Mouse (Mus musculus) lung, embryonic 14.5 days (tissue): ENCODE results near the gene Tril. TPM values are rescaled to one million over a fixed set of nuclear protein-coding genes. Genes with fewer than 3 reads are reported as not detected.

Experiments used
- ATAC-seq: fragments of 200-750 bp; cut with Nextera tagmentation; 2 replicates; pipeline ENCODE4 v1.8.0; 2017; ENCODE audit warnings: mild to moderate bottlenecking, moderate TSS enrichment, moderate library complexity; ENCODE audit not compliant: insufficient read depth
- DNase-seq: peaks from one replicate; pipeline ENCODE4 v3.0.0-alpha.2; 2015
- H3K27ac ChIP-seq: fragments of 300-500 bp; sonication (generic); 2 replicates; pipeline ENCODE4 v1.5.1; 2014; ENCODE audit warnings: low read depth, mild to moderate bottlenecking, moderate library complexity
- H3K27me3 ChIP-seq: fragments of 300-500 bp; sonication (generic); 2 replicates; pipeline ENCODE4 v1.6.1; 2014; ENCODE audit warnings: low read length, control low read depth; ENCODE audit not compliant: insufficient read depth
- H3K36me3 ChIP-seq: fragments of 300-500 bp; sonication (generic); 2 replicates; pipeline ENCODE4 v1.6.1; 2014; ENCODE audit warnings: control low read depth; ENCODE audit not compliant: insufficient read depth
- H3K4me1 ChIP-seq: fragments of 300-500 bp; sonication (generic); 2 replicates; pipeline ENCODE4 v1.6.1; 2014; ENCODE audit warnings: antibody characterized with exemption, control low read depth; ENCODE audit not compliant: insufficient read depth
- H3K4me2 ChIP-seq: fragments of 300-500 bp; sonication (generic); 2 replicates; pipeline ENCODE4 v1.6.1; 2014; ENCODE audit warnings: mild to moderate bottlenecking
- H3K4me3 ChIP-seq: fragments of 300-500 bp; sonication (generic); 2 replicates; pipeline ENCODE4 v1.5.1; 2014; ENCODE audit warnings: low read depth, low read length
- H3K9ac ChIP-seq: fragments of 300-500 bp; sonication (generic); 2 replicates; pipeline ENCODE4 v1.6.1; 2014
- H3K9me3 ChIP-seq: fragments of 300-500 bp; sonication (generic); 2 replicates; pipeline ENCODE4 v1.6.1; 2016; ENCODE audit warnings: low read depth, low read length, control low read depth
- CTCF ChIP-seq: IDR thresholded peaks from 2 replicates; pipeline ENCODE4 v1.5.1; 2016; ENCODE audit warnings: antibody characterized with exemption, low read depth
- WGBS: fragments of 180-500 bp; shearing (Covaris S2); extraction: QIAGEN DNeasy Blood & Tissue Kit; methylation state at CpG from one replicate; pipeline ENCODE4 v1.1.7; 2014; 5-methylcytosine and 5-hydroxymethylcytosine counted together
- polyA plus RNA-seq: library from polyadenylated mRNA; unstranded; fragments of >200 nt; fragmentation: Nextera tagmentation; extraction: Ambion mirVana; gene quantifications from 2 replicates; pipeline ENCODE4 v1.2.1, GENCODE M21; 2014

Tril gene
- polyA plus RNA-seq, 1 experiment from 2014 or later, result 66.6 TPM

GRCm38 (mm10) chr6:53807185-53807584 is 13.4 kb downstream of the Tril start:
- Histone ChIP-seq H3K4me1 (peaks cover 2% of the 10 kb centered on the region; the same call in 1 of the 2 replicates), H3K36me3 (no peaks in the 10 kb centered on the region), H3K27ac (no peak overlapping the region), H3K4me2 (no peak overlapping the region), H3K9me3 (no peaks in the 10 kb centered on the region), H3K9ac (no peak overlapping the region), H3K4me3 (no peak overlapping the region), H3K27me3 (no peaks in the 10 kb centered on the region)
- ATAC-seq (peak; percentile 14; the same call in 1 of the 2 replicates), DNase-seq (no peak)
- WGBS, result 46% methylated on average over 3 of the region's 3 CpGs
- TF ChIP-seq CTCF, result no peak

GRCm38 (mm10) chr6:53806591-53807023 is 14.0 kb downstream of the Tril start:
- peak; percentile 62 for ATAC-seq
- TF ChIP-seq CTCF, result no peak
- peaks cover 7% of the 10 kb centered on the region for H3K4me1 ChIP-seq
- no peaks in the 10 kb centered on the region for H3K27me3 ChIP-seq
- H3K9ac ChIP-seq, result no peak overlapping the region
- 32% methylated on average over 8 of the region's 8 CpGs for WGBS
- H3K4me2 ChIP-seq, result no peak overlapping the region
- no peaks in the 10 kb centered on the region for H3K36me3 ChIP-seq
- H3K9me3 ChIP-seq, result no peaks in the 10 kb centered on the region
- no peak overlapping the region for H3K27ac ChIP-seq
- DNase-seq, result peak; percentile 79
- no peak overlapping the region for H3K4me3 ChIP-seq

- H3K36me3 ChIP-seq, result no peaks in the 10 kb centered on the region
- no peak overlapping the region for H3K4me3 ChIP-seq
- no peaks in the 10 kb centered on the region for H3K9me3 ChIP-seq
- DNase-seq, result no peak
- H3K4me2 ChIP-seq, result no peak overlapping the region
- H3K27me3 ChIP-seq, result no peaks in the 10 kb centered on the region
- no peak overlapping the region for H3K9ac ChIP-seq
- H3K4me1 ChIP-seq, result peaks cover 10% of the 10 kb centered on the region
- H3K27ac ChIP-seq, result no peak overlapping the region
- 60% methylated on average over 5 of the region's 5 CpGs for WGBS
- no peak for TF ChIP-seq CTCF
- ATAC-seq, result no peak
These were observed 14.6 kb downstream of the Tril start for GRCm38 (mm10) chr6:53806021-53806420.

- 69% methylated on average over 6 of the region's 6 CpGs for WGBS
- peaks cover 10% of the 10 kb centered on the region for H3K4me1 ChIP-seq
These were observed 16.5 kb downstream of the Tril start for GRCm38 (mm10) chr6:53804145-53804544.

GRCm38 (mm10) chr6:53803551-53803950 is 17.1 kb downstream of the Tril start:
- 90% methylated on average over 4 of the region's 4 CpGs for WGBS
- Histone ChIP-seq H3K9ac (no peak overlapping the region), H3K4me2 (no peak overlapping the region), H3K9me3 (no peaks in the 10 kb centered on the region), H3K27me3 (no peaks in the 10 kb centered on the region), H3K27ac (no peak overlapping the region), H3K4me1 (peaks cover 10% of the 10 kb centered on the region), H3K4me3 (no peak overlapping the region), H3K36me3 (no peaks in the 10 kb centered on the region)
- no peak for TF ChIP-seq CTCF
- no peak for DNase-seq
- ATAC-seq, result no peak

More at GRCm38 (mm10) chr6:53804145-53804544, 16.5 kb downstream of the Tril start:
- no peak overlapping the region for H3K4me3 ChIP-seq
- no peaks in the 10 kb centered on the region for H3K9me3 ChIP-seq
- no peaks in the 10 kb centered on the region for H3K27me3 ChIP-seq
- no peaks in the 10 kb centered on the region for H3K36me3 ChIP-seq
- H3K9ac ChIP-seq, result no peak overlapping the region
- ATAC-seq (no peak), DNase-seq (no peak)
- no peak overlapping the region for H3K27ac ChIP-seq
- no peak for TF ChIP-seq CTCF
- no peak overlapping the region for H3K4me2 ChIP-seq

- WGBS, result 47% methylated on average over 5 of the region's 5 CpGs
- Histone ChIP-seq H3K36me3 (no peaks in the 10 kb centered on the region), H3K27me3 (no peaks in the 10 kb centered on the region), H3K4me3 (no peak overlapping the region), H3K4me2 (no peak overlapping the region), H3K27ac (no peak overlapping the region), H3K9me3 (no peaks in the 10 kb centered on the region), H3K4me1 (peaks cover 10% of the 10 kb centered on the region), H3K9ac (no peak overlapping the region)
- TF ChIP-seq CTCF, result no peak
- 0 out of 2 replicates have a peak, but pooled peaks have one; percentile 8 for ATAC-seq
- no peak for DNase-seq
These were observed 18.7 kb downstream of the Tril start for GRCm38 (mm10) chr6:53801893-53802286.

GRCm38 (mm10) chr6:53801269-53801892 is 19.2 kb downstream of the Tril start:
- DNase-seq (no peak), ATAC-seq (peak; percentile 41; the same call in 1 of the 2 replicates)
- Histone ChIP-seq H3K4me1 (peaks cover 10% of the 10 kb centered on the region), H3K27ac (no peak overlapping the region), H3K9me3 (no peaks in the 10 kb centered on the region), H3K27me3 (no peaks in the 10 kb centered on the region), H3K4me3 (no peak overlapping the region), H3K4me2 (no peak overlapping the region), H3K9ac (no peak overlapping the region), H3K36me3 (no peaks in the 10 kb centered on the region)
- 40% methylated on average over 4 of the region's 4 CpGs for WGBS
- TF ChIP-seq CTCF, result no peak

- Histone ChIP-seq H3K4me3 (no peak overlapping the region), H3K9me3 (no peaks in the 10 kb centered on the region), H3K36me3 (no peaks in the 10 kb centered on the region), H3K27me3 (no peaks in the 10 kb centered on the region), H3K9ac (no peak overlapping the region), H3K27ac (no peak overlapping the region), H3K4me2 (no peak overlapping the region), H3K4me1 (peaks cover 10% of the 10 kb centered on the region)
- TF ChIP-seq CTCF, result no peak
- no peak for DNase-seq
- ATAC-seq, result no peak
- 88% methylated on average over 3 of the region's 3 CpGs for WGBS
These were observed 21.8 kb downstream of the Tril start for GRCm38 (mm10) chr6:53798865-53799264.
